Comparison of ENCODE assay signal across 22 mouse cellular contexts in the genomic region with DNA sequence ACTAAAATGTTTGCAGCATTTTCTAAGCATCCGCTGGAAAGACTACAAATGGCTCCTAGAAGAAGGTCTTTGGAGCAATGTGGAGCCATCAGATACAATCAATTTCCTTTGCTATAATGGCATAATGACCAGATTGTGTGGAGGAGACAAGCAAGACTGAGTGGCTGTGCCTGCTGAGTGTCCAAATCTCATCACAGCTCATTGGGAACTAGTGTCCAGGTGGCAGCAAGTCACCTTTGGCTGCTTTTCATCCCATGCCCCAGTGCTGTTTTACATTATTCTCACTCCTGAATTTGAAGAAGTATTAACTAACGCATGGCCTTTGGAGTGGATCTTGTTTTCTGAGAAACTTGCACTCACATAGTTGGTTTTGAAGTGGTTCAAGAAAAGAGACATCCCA.
DNase-seq lines count a peak whose midpoint lies in the region; ATAC-seq and TF ChIP-seq lines count a peak whose summit lies in the region.
"Had no signal": no experiment of that assay in that cellular context is flagged by ENCODE, and none has a peak within 500 bp of the region (broad histone marks: within the 10 kb centered on the region; RNA-seq: fewer than 3 reads in every experiment).

No protein-coding gene starts in this region.

- peak; percentile 21 for DNase-seq in left cerebral cortex, postnatal 4 days
- no peak for DNase-seq in left cerebral cortex, adult 2 months (ENCODE audit: extremely low spot score in 1 of 2, low spot score in 2 of 2)
- peak; percentile 86 for DNase-seq in cerebellum, adult 11-12 months
- DNase-seq in cerebellum, adult 9-10 months: peak; percentile 89
- DNase-seq in cerebellum, postnatal 25 days: peak; percentile 68 to 72
- DNase-seq in thymus, postnatal 10 days (ENCODE audit: low spot score in 2 of 2): no peak
- DNase-seq: adrenal gland, postnatal 25 days; gastrocnemius, postnatal 14 days; heart, postnatal 4 days; kidney, adult 18-20 months had no signal

- H3K4me3 ChIP-seq in left cerebral cortex, adult 2 months: no peak overlapping the region
- H3K4me3 ChIP-seq: embryonic facial prominence, embryonic 12.5 days; forebrain, embryonic 12.5 days; heart, embryonic 13.5 days; hindbrain, embryonic 12.5 days; intestine, embryonic 15.5 days; kidney, embryonic 15.5 days had no signal

- TF ChIP-seq CTCF in left cerebral cortex, adult 2 months (IDR thresholded peaks at IDR 0.05): no peak

- ATAC-seq in inflammation-experienced regulatory T-cells, adult 6 months: no peak
- no peak for ATAC-seq in granulocyte monocyte progenitor cell, adult 5-6 weeks (replicated peaks; ENCODE audit: poor library complexity, severe bottlenecking)
- ATAC-seq: activated CD4-positive, CD25-positive, alpha-beta regulatory T cell, adult 4 months; forebrain, embryonic 16.5 days; hindbrain, postnatal 0 days; intestine, embryonic 15.5 days; Patski had no signal

- intact Hi-C loops in left cerebral cortex, postnatal 4 days (cut with DNase I): no loop called here
- intact Hi-C loops in left cerebral cortex, adult 2 months (cut with DNase I): no loop called here

- H3K27ac ChIP-seq in left cerebral cortex, adult 2 months: no peak overlapping the region
- H3K27ac ChIP-seq: embryonic facial prominence, embryonic 12.5 days; forebrain, embryonic 12.5 days; heart, embryonic 13.5 days; hindbrain, embryonic 12.5 days; hindbrain, postnatal 0 days; intestine, embryonic 15.5 days; kidney, embryonic 15.5 days had no signal

Comparison
In these comparisons a context has a peak if more than half of its experiments do, and no peak if none do; other contexts are left out.
1. DNase-seq: peak in left cerebral cortex, postnatal 4 days (single experiment), cerebellum, adult 11-12 months (single experiment), cerebellum, adult 9-10 months (single experiment) and cerebellum, postnatal 25 days (2 of 2); none in left cerebral cortex, adult 2 months (0 of 2) and thymus, postnatal 10 days (0 of 2).